Mouse (Mus musculus): Measurements from ENCODE around the gene Dpm2. TPM values are rescaled to one million over a fixed set of nuclear protein-coding genes. Genes with fewer than 3 reads are reported as not detected.

The Dpm2 gene
- polyA plus RNA-seq, 1 experiment from 2014 or later = 48.3 TPM

GRCm38 (mm10) chr2:32586871-32587351 lies 16.3 kb downstream of the Dpm2 start, which contains the start of gene St6galnac4:
St6galnac4 (plus strand) TSS chr2:32587095.
- Histone ChIP-seq H3K4me3 (ENCODE audit: inconsistent target) (peak within 1 kb of the TSS; percentile 75), H3K27ac (peak within 1 kb of the TSS; percentile 58), H3K36me3 (ENCODE audit: inconsistent target) (no peaks in the 10 kb centered on the region), H3K79me2 (ENCODE audit: inconsistent target) (peaks cover 25% of the 10 kb centered on the region)
- WGBS (ENCODE audit: missing documents) = 2% methylated on average over 38 of the region's 38 CpGs

GRCm38 (mm10) chr2:32587731-32588321 lies 17.2 kb downstream of the Dpm2 start:
- Histone ChIP-seq H3K79me2 (ENCODE audit: inconsistent target) (peaks cover 25% of the 10 kb centered on the region), H3K4me3 (ENCODE audit: inconsistent target) (peak overlapping the region; percentile 75), H3K27ac (peak overlapping the region; percentile 56), H3K36me3 (ENCODE audit: inconsistent target) (peaks cover 7% of the 10 kb centered on the region)
- WGBS (ENCODE audit: missing documents) = under 1% methylated on average over 9 of the region's 9 CpGs

GRCm38 (mm10) chr2:32589213-32589795 lies 18.6 kb downstream of the Dpm2 start:
- peak overlapping the region; percentile 71 for H3K27ac ChIP-seq
- WGBS (ENCODE audit: missing documents) = 65% methylated on average over 11 of the region's 11 CpGs

GRCm38 (mm10) chr2:32590224-32590623 lies 19.6 kb downstream of the Dpm2 start:
- 56% methylated on average over 10 of the region's 10 CpGs for WGBS (ENCODE audit: missing documents)
- H3K79me2 ChIP-seq (ENCODE audit: inconsistent target) = peaks cover 25% of the 10 kb centered on the region
- H3K36me3 ChIP-seq (ENCODE audit: inconsistent target) = peaks cover 30% of the 10 kb centered on the region
- H3K4me3 ChIP-seq (ENCODE audit: inconsistent target) = no peak overlapping the region
- H3K27ac ChIP-seq = peak overlapping the region; percentile 71

More at GRCm38 (mm10) chr2:32589213-32589795, 18.6 kb downstream of the Dpm2 start:
- H3K4me3 ChIP-seq (ENCODE audit: inconsistent target) = no peak overlapping the region
- peaks cover 21% of the 10 kb centered on the region for H3K36me3 ChIP-seq (ENCODE audit: inconsistent target)
- H3K79me2 ChIP-seq (ENCODE audit: inconsistent target) = peaks cover 25% of the 10 kb centered on the region

- Histone ChIP-seq H3K4me3 (ENCODE audit: inconsistent target) (no peak overlapping the region), H3K27ac (no peak overlapping the region), H3K79me2 (ENCODE audit: inconsistent target) (peaks cover 25% of the 10 kb centered on the region), H3K36me3 (ENCODE audit: inconsistent target) (peaks cover 40% of the 10 kb centered on the region)
- WGBS (ENCODE audit: missing documents) = 84% methylated on average over 5 of the region's 6 CpGs
Measured at GRCm38 (mm10) chr2:32591249-32591648, 20.6 kb downstream of the Dpm2 start.

GRCm38 (mm10) chr2:32596725-32597124 lies 26.1 kb downstream of the Dpm2 start:
- Histone ChIP-seq H3K36me3 (ENCODE audit: inconsistent target) (peaks cover 63% of the 10 kb centered on the region), H3K4me3 (ENCODE audit: inconsistent target) (no peak overlapping the region), H3K27ac (no peak overlapping the region), H3K79me2 (ENCODE audit: inconsistent target) (no peaks in the 10 kb centered on the region)
- 98% methylated on average over 13 of the region's 13 CpGs for WGBS (ENCODE audit: missing documents)

GRCm38 (mm10) chr2:32597248-32597647 lies 26.6 kb downstream of the Dpm2 start:
- 96% methylated on average over 5 of the region's 5 CpGs for WGBS (ENCODE audit: missing documents)

GRCm38 (mm10) chr2:32597699-32598098 lies 27.0 kb downstream of the Dpm2 start:
- Histone ChIP-seq H3K36me3 (ENCODE audit: inconsistent target) (peaks cover 56% of the 10 kb centered on the region), H3K27ac (no peak overlapping the region), H3K79me2 (ENCODE audit: inconsistent target) (no peaks in the 10 kb centered on the region), H3K4me3 (ENCODE audit: inconsistent target) (no peak overlapping the region)
- WGBS (ENCODE audit: missing documents) = 94% methylated on average over 5 of the region's 5 CpGs

More at GRCm38 (mm10) chr2:32597248-32597647, 26.6 kb downstream of the Dpm2 start:
- H3K79me2 ChIP-seq (ENCODE audit: inconsistent target) = no peaks in the 10 kb centered on the region
- no peak overlapping the region for H3K4me3 ChIP-seq (ENCODE audit: inconsistent target)
- H3K27ac ChIP-seq = no peak overlapping the region
- peaks cover 61% of the 10 kb centered on the region for H3K36me3 ChIP-seq (ENCODE audit: inconsistent target)

- Histone ChIP-seq H3K36me3 (ENCODE audit: inconsistent target) (peaks cover 50% of the 10 kb centered on the region), H3K4me3 (ENCODE audit: inconsistent target) (no peak overlapping the region), H3K27ac (no peak overlapping the region), H3K79me2 (ENCODE audit: inconsistent target) (no peaks in the 10 kb centered on the region)
- WGBS (ENCODE audit: missing documents) = 97% methylated on average over 8 of the region's 8 CpGs
Measured at GRCm38 (mm10) chr2:32598506-32598905, 27.8 kb downstream of the Dpm2 start.

GRCm38 (mm10) chr2:32599409-32599808 lies 28.8 kb downstream of the Dpm2 start, which contains the start of gene St6galnac6:
St6galnac6 (plus strand) TSS chr2:32599709.
- 89% methylated on average over 3 of the region's 3 CpGs for WGBS (ENCODE audit: missing documents)
- Histone ChIP-seq H3K27ac (no peak within 1 kb of the TSS), H3K36me3 (ENCODE audit: inconsistent target) (peaks cover 41% of the 10 kb centered on the region), H3K79me2 (ENCODE audit: inconsistent target) (no peaks in the 10 kb centered on the region), H3K4me3 (ENCODE audit: inconsistent target) (no peak within 1 kb of the TSS)

- no peak overlapping the region for H3K27ac ChIP-seq
- peaks cover 21% of the 10 kb centered on the region for H3K36me3 ChIP-seq (ENCODE audit: inconsistent target)
- no peak overlapping the region for H3K4me3 ChIP-seq (ENCODE audit: inconsistent target)
- 60% methylated on average over 7 of the region's 8 CpGs for WGBS (ENCODE audit: missing documents)
- no peaks in the 10 kb centered on the region for H3K79me2 ChIP-seq (ENCODE audit: inconsistent target)
Measured at GRCm38 (mm10) chr2:32601417-32602065, 30.9 kb downstream of the Dpm2 start.

- Histone ChIP-seq H3K4me3 (ENCODE audit: inconsistent target) (peak overlapping the region; percentile 12), H3K36me3 (ENCODE audit: inconsistent target) (peaks cover 10% of the 10 kb centered on the region; the same call in 1 of the 2 replicates), H3K79me2 (ENCODE audit: inconsistent target) (no peaks in the 10 kb centered on the region), H3K27ac (peak overlapping the region; percentile 0; the same call in 1 of the 2 replicates)
- WGBS (ENCODE audit: missing documents) = under 1% methylated on average over 11 of the region's 11 CpGs
Measured at GRCm38 (mm10) chr2:32602600-32603054, 32.0 kb downstream of the Dpm2 start.

- 71% methylated on average over 10 of the region's 10 CpGs for WGBS (ENCODE audit: missing documents)
- no peaks in the 10 kb centered on the region for H3K36me3 ChIP-seq (ENCODE audit: inconsistent target)
- H3K27ac ChIP-seq = no peak overlapping the region
- H3K4me3 ChIP-seq (ENCODE audit: inconsistent target) = no peak overlapping the region
- peaks cover 7% of the 10 kb centered on the region; the same call in 1 of the 2 replicates for H3K79me2 ChIP-seq (ENCODE audit: inconsistent target)
Measured at GRCm38 (mm10) chr2:32604631-32605030, 34.0 kb downstream of the Dpm2 start.

- H3K36me3 ChIP-seq (ENCODE audit: inconsistent target) = no peaks in the 10 kb centered on the region
- H3K79me2 ChIP-seq (ENCODE audit: inconsistent target) = peaks cover 18% of the 10 kb centered on the region; the same call in 1 of the 2 replicates
- WGBS (ENCODE audit: missing documents) = 16% methylated on average over 55 of the region's 55 CpGs
- peak overlapping the region; percentile 64 for H3K4me3 ChIP-seq (ENCODE audit: inconsistent target)
- H3K27ac ChIP-seq = no peak overlapping the region
Measured at GRCm38 (mm10) chr2:32606161-32607142, 35.8 kb downstream of the Dpm2 start.

Measured in macrophage (primary cell).